Mouse (Mus musculus) neural tube, embryonic 13.5 days (tissue): ENCODE data around the gene Epha4. TPM values are rescaled to one million over a fixed set of nuclear protein-coding genes. Genes with fewer than 3 reads are reported as not detected.

Experiments used
- ATAC-seq: fragments of 200-750 bp; cut with Nextera tagmentation; 2 replicates; pipeline ENCODE4 v1.8.0; 2017; ENCODE audit warnings: low read depth, mild to moderate bottlenecking, moderate TSS enrichment, moderate library complexity
- H3K27ac ChIP-seq: fragments of 300-500 bp; sonication (generic); replicated peaks from 2 replicates; pipeline ENCODE4 v1.5.1; 2015; ENCODE audit warnings: moderate library complexity, mild to moderate bottlenecking, inconsistent platforms
- H3K27me3 ChIP-seq: fragments of 300-500 bp; sonication (generic); 2 replicates; pipeline ENCODE4 v1.6.1; 2015; ENCODE audit warnings: mild to moderate bottlenecking, inconsistent platforms
- H3K36me3 ChIP-seq: fragments of 300-500 bp; sonication (generic); 2 replicates; pipeline ENCODE4 v1.6.1; 2015; ENCODE audit warnings: mild to moderate bottlenecking, inconsistent platforms
- H3K4me1 ChIP-seq: fragments of 300-500 bp; sonication (generic); replicated peaks from 2 replicates; pipeline ENCODE4 v1.6.1; 2015; ENCODE audit warnings: inconsistent platforms
- H3K4me2 ChIP-seq: fragments of 300-500 bp; sonication (generic); 2 replicates; pipeline ENCODE4 v1.6.1; 2015; ENCODE audit warnings: inconsistent platforms, mild to moderate bottlenecking, moderate library complexity
- H3K4me3 ChIP-seq: fragments of 300-500 bp; sonication (generic); 2 replicates; pipeline ENCODE4 v1.5.1; 2015; ENCODE audit warnings: mild to moderate bottlenecking, inconsistent platforms
- H3K9ac ChIP-seq: fragments of 300-500 bp; sonication (generic); 2 replicates; pipeline ENCODE4 v1.6.1; 2015; ENCODE audit warnings: moderate library complexity, mild to moderate bottlenecking, inconsistent platforms
- H3K9me3 ChIP-seq: fragments of 300-500 bp; sonication (generic); 2 replicates; pipeline ENCODE4 v1.6.1; 2016; ENCODE audit warnings: inconsistent platforms
- whole genome bisulfite sequencing: fragments of 180-500 bp; shearing (Covaris S2); methylation state at CpG from one replicate; pipeline ENCODE4 v1.1.7; 2015; 5-methylcytosine and 5-hydroxymethylcytosine counted together
- polyA plus RNA-seq: library from polyadenylated mRNA; unstranded; fragments of >200 nt; fragmentation: Nextera tagmentation; extraction: Ambion mirVana; gene quantifications from 2 replicates; pipeline ENCODE4 v1.2.1, GENCODE M21; 2015

Epha4 gene
- polyA plus RNA-seq, 1 experiment from 2014 or later = 27.0 TPM

- H3K36me3 ChIP-seq = no peaks in the 10 kb centered on the region
- H3K9ac ChIP-seq = no peak overlapping the region
- H3K9me3 ChIP-seq = no peaks in the 10 kb centered on the region
- no peak overlapping the region for H3K4me2 ChIP-seq
- no peak for ATAC-seq
- H3K27ac ChIP-seq = no peak overlapping the region
- peaks cover 43% of the 10 kb centered on the region for H3K4me1 ChIP-seq
- H3K27me3 ChIP-seq = no peaks in the 10 kb centered on the region
- no peak overlapping the region for H3K4me3 ChIP-seq
- 93% methylated on average over 3 of the region's 3 CpGs for WGBS
Measured at GRCm38 (mm10) chr1:77433148-77433547, 81.7 kb downstream of the Epha4 start.

- Histone ChIP-seq H3K4me2 (no peak overlapping the region), H3K9me3 (no peaks in the 10 kb centered on the region), H3K4me3 (no peak overlapping the region), H3K27ac (no peak overlapping the region), H3K9ac (no peak overlapping the region), H3K36me3 (no peaks in the 10 kb centered on the region), H3K27me3 (no peaks in the 10 kb centered on the region), H3K4me1 (peaks cover 42% of the 10 kb centered on the region)
- 92% methylated on average over 2 of the region's 2 CpGs for WGBS
- ATAC-seq = no peak
Measured at GRCm38 (mm10) chr1:77432489-77432888, 82.4 kb downstream of the Epha4 start.

- H3K27me3 ChIP-seq = no peaks in the 10 kb centered on the region
- WGBS = 31% methylated on average over 6 of the region's 6 CpGs
- H3K4me3 ChIP-seq = no peak overlapping the region
- no peak overlapping the region for H3K9ac ChIP-seq
- H3K27ac ChIP-seq = peak overlapping the region; percentile 46; the same call in 1 of the 2 replicates
- 0 out of 2 replicates have a peak, but pooled peaks have one; percentile 36 for ATAC-seq
- H3K4me1 ChIP-seq = peaks cover 17% of the 10 kb centered on the region
- H3K9me3 ChIP-seq = no peaks in the 10 kb centered on the region
- H3K36me3 ChIP-seq = peaks cover 11% of the 10 kb centered on the region
- no peak overlapping the region for H3K4me2 ChIP-seq
Measured at GRCm38 (mm10) chr1:77429174-77429573, 85.7 kb downstream of the Epha4 start.

GRCm38 (mm10) chr1:77426956-77427355 is 87.9 kb downstream of the Epha4 start:
- H3K4me2 ChIP-seq = no peak overlapping the region
- no peak for ATAC-seq
- H3K36me3 ChIP-seq = peaks cover 11% of the 10 kb centered on the region
- no peaks in the 10 kb centered on the region for H3K9me3 ChIP-seq
- H3K27ac ChIP-seq = no peak overlapping the region
- no peaks in the 10 kb centered on the region for H3K27me3 ChIP-seq
- no peak overlapping the region for H3K4me3 ChIP-seq
- H3K4me1 ChIP-seq = peaks cover 32% of the 10 kb centered on the region
- H3K9ac ChIP-seq = no peak overlapping the region
- 73% methylated on average over 6 of the region's 6 CpGs for WGBS

GRCm38 (mm10) chr1:77425171-77425570 is 89.7 kb downstream of the Epha4 start:
- Histone ChIP-seq H3K4me1 (peaks cover 33% of the 10 kb centered on the region), H3K27me3 (no peaks in the 10 kb centered on the region), H3K27ac (no peak overlapping the region), H3K4me2 (no peak overlapping the region), H3K9ac (no peak overlapping the region), H3K4me3 (no peak overlapping the region), H3K36me3 (peaks cover 11% of the 10 kb centered on the region), H3K9me3 (no peaks in the 10 kb centered on the region)
- ATAC-seq = no peak
- WGBS = 84% methylated on average over 3 of the region's 3 CpGs

- ATAC-seq = no peak
- peaks cover 44% of the 10 kb centered on the region for H3K4me1 ChIP-seq
- H3K27me3 ChIP-seq = no peaks in the 10 kb centered on the region
- H3K9ac ChIP-seq = no peak overlapping the region
- peaks cover 4% of the 10 kb centered on the region for H3K36me3 ChIP-seq
- WGBS = 84% methylated on average over 3 of the region's 3 CpGs
- H3K27ac ChIP-seq = no peak overlapping the region
- H3K9me3 ChIP-seq = no peaks in the 10 kb centered on the region
- no peak overlapping the region for H3K4me3 ChIP-seq
- no peak overlapping the region for H3K4me2 ChIP-seq
Measured at GRCm38 (mm10) chr1:77421081-77421480, 93.8 kb downstream of the Epha4 start.

GRCm38 (mm10) chr1:77420348-77420747 is 94.5 kb downstream of the Epha4 start:
- H3K4me3 ChIP-seq = no peak overlapping the region
- WGBS = 51% methylated on average over 2 of the region's 2 CpGs
- ATAC-seq = no peak
- H3K4me2 ChIP-seq = no peak overlapping the region
- H3K4me1 ChIP-seq = peaks cover 47% of the 10 kb centered on the region
- H3K27me3 ChIP-seq = no peaks in the 10 kb centered on the region
- H3K9ac ChIP-seq = no peak overlapping the region
- no peaks in the 10 kb centered on the region for H3K9me3 ChIP-seq
- H3K36me3 ChIP-seq = no peaks in the 10 kb centered on the region
- H3K27ac ChIP-seq = no peak overlapping the region

GRCm38 (mm10) chr1:77416872-77417271 is 98.0 kb downstream of the Epha4 start:
- Histone ChIP-seq H3K4me3 (no peak overlapping the region), H3K36me3 (no peaks in the 10 kb centered on the region), H3K4me2 (no peak overlapping the region), H3K4me1 (peaks cover 37% of the 10 kb centered on the region), H3K9ac (no peak overlapping the region), H3K27ac (no peak overlapping the region), H3K27me3 (no peaks in the 10 kb centered on the region), H3K9me3 (no peaks in the 10 kb centered on the region)
- no peak for ATAC-seq
- 30% methylated on average over 4 of the region's 4 CpGs for WGBS

- H3K9me3 ChIP-seq = no peaks in the 10 kb centered on the region
- H3K36me3 ChIP-seq = no peaks in the 10 kb centered on the region
- no peak overlapping the region for H3K27ac ChIP-seq
- H3K4me2 ChIP-seq = no peak overlapping the region
- H3K27me3 ChIP-seq = no peaks in the 10 kb centered on the region
- no peak overlapping the region for H3K4me3 ChIP-seq
- no peak for ATAC-seq
- WGBS = 44% methylated on average over 9 of the region's 9 CpGs
- H3K4me1 ChIP-seq = peaks cover 35% of the 10 kb centered on the region
- H3K9ac ChIP-seq = no peak overlapping the region
Measured at GRCm38 (mm10) chr1:77412871-77413669, 101.8 kb downstream of the Epha4 start.

- Histone ChIP-seq H3K4me3 (no peak overlapping the region), H3K27me3 (no peaks in the 10 kb centered on the region), H3K4me2 (no peak overlapping the region), H3K4me1 (peaks cover 40% of the 10 kb centered on the region), H3K9me3 (no peaks in the 10 kb centered on the region), H3K9ac (no peak overlapping the region), H3K36me3 (no peaks in the 10 kb centered on the region), H3K27ac (no peak overlapping the region)
- no peak for ATAC-seq
- WGBS = 83% methylated on average over 13 of the region's 13 CpGs
Measured at GRCm38 (mm10) chr1:77412285-77412684, 102.6 kb downstream of the Epha4 start.

GRCm38 (mm10) chr1:77411222-77411621 is 103.7 kb downstream of the Epha4 start:
- Histone ChIP-seq H3K36me3 (no peaks in the 10 kb centered on the region), H3K4me3 (no peak overlapping the region), H3K27ac (no peak overlapping the region), H3K4me1 (peaks cover 39% of the 10 kb centered on the region), H3K27me3 (no peaks in the 10 kb centered on the region), H3K9ac (no peak overlapping the region), H3K9me3 (no peaks in the 10 kb centered on the region), H3K4me2 (no peak overlapping the region)
- WGBS = 90% methylated on average over 4 of the region's 4 CpGs
- no peak for ATAC-seq

- 85% methylated on average over 2 of the region's 2 CpGs for WGBS
Measured at GRCm38 (mm10) chr1:77410716-77411115, 104.2 kb downstream of the Epha4 start.

GRCm38 (mm10) chr1:77410153-77410552 is 104.7 kb downstream of the Epha4 start:
- Histone ChIP-seq H3K27me3 (no peaks in the 10 kb centered on the region), H3K4me1 (peaks cover 35% of the 10 kb centered on the region), H3K9me3 (no peaks in the 10 kb centered on the region), H3K27ac (no peak overlapping the region), H3K4me3 (no peak overlapping the region), H3K9ac (no peak overlapping the region), H3K36me3 (no peaks in the 10 kb centered on the region), H3K4me2 (no peak overlapping the region)
- WGBS = 42% methylated on average over 3 of the region's 3 CpGs
- ATAC-seq = no peak

More at GRCm38 (mm10) chr1:77410716-77411115, 104.2 kb downstream of the Epha4 start:
- Histone ChIP-seq H3K36me3 (no peaks in the 10 kb centered on the region), H3K4me3 (no peak overlapping the region), H3K9me3 (no peaks in the 10 kb centered on the region), H3K27me3 (no peaks in the 10 kb centered on the region), H3K4me1 (peaks cover 35% of the 10 kb centered on the region), H3K9ac (no peak overlapping the region), H3K27ac (no peak overlapping the region), H3K4me2 (no peak overlapping the region)
- ATAC-seq = no peak; the same call in 1 of the 2 replicates
